Mouse (Mus musculus): ENCODE results near the gene Hand2.

Hand2 gene

DNA sequence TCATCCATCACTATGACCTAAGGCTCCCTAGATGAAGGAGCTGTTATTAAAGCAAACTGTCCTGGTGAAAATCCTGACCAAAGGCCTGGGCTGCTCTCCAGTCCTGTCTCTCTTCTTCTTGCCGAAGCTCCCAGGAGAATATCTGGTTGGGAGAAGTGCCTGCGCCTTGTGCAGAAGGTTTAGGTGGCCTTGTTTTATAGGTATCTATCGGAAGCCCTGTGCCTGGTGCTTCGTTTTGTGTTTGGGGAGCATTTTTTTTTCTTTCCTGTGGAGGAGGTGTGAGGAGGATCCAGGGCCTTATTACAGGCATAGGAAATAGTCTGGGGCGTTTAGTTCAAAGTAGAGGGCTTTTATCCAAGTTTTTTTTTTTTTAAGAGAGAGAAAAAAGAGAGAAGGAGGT is 3.9 kb downstream of the Hand2 start:
- no peak for DNase-seq (ENCODE audit: low read depth)

DNA sequence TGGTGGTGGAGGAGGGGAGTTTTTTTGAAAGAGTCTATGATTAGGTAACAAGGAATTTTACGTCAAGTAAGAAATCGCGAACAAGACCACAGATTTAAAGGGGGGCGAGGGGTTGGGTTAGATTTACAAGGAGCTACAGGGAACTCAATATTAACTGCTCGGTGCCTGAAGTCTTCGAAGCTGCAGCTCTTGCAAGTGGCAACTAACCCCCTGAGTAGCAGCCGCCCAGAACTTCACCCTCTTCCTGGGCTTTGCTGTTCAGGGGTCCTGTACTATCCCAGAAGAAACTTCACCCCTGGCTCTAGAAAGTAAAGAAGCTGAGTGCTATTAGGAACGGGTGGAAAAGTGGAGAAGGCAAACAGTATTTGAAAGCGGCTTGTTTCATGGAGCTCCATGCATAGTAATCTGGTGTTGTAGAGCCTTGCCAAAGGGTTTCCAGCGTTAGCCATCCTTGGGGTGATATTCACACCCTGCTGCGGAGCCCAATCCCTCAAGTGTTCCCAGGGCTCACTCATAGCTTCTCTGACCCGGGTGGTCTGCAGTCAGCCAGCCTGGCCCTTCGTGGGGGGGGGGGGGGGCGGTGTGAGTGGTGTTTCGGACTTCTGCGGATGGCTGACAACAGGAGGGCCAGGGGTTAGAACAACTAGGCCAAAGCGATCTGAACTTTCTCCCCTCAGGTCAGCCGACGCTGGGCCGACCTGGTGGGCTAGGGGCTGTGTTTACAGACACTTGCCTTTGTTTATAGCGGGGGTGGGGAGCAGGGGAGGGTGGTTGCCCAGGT is 4.5 kb downstream of the Hand2 start:
- DNase-seq (ENCODE audit: low read depth), result no peak

DNA sequence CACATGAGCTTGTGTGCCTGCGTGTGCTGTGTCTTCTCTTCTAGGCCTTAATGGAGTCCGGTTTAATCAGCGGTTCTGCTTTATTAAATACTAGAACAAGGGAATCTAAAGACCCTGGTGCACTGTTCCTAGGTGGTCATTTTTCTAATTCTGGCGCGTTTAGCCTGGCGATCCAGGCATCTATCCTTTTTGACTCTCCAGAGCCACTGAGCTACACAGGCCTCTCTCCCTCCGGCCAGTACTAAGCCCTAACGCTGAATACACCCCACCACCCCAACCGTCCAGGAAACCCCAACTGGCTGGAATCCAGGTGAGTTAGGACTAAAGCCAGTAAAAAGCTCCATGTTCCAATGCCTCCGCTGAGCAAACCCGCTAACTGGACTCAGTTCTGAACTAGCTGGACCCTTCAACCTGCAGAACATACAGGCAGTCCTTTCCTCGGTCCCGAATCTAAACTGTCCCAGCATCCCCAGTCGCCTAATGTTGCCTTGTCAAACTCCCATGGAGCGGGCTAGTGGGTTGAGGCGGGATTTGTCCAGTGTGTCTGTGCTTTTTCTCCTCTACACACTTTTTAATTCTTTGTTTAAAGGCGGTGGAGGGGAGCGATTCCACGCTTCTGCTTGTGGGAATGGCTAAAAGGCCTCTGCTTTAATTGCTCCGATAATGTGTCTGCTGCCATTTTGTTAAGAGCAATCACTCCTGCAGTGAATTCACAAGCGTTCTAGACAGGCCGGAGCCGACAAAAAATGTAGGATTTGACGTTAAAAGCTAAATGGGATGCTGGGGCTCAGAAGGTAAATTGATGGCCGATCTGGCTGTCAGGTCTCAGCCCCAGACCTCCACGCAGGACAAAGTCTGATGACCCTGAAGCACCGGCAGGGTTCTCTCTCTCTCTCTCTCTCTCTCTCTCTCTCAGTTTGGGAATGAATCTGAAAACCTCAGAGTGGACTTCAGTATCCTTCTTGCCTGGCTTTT is 5.6 kb downstream of the Hand2 start:
- no peak for DNase-seq (ENCODE audit: low read depth)

DNA sequence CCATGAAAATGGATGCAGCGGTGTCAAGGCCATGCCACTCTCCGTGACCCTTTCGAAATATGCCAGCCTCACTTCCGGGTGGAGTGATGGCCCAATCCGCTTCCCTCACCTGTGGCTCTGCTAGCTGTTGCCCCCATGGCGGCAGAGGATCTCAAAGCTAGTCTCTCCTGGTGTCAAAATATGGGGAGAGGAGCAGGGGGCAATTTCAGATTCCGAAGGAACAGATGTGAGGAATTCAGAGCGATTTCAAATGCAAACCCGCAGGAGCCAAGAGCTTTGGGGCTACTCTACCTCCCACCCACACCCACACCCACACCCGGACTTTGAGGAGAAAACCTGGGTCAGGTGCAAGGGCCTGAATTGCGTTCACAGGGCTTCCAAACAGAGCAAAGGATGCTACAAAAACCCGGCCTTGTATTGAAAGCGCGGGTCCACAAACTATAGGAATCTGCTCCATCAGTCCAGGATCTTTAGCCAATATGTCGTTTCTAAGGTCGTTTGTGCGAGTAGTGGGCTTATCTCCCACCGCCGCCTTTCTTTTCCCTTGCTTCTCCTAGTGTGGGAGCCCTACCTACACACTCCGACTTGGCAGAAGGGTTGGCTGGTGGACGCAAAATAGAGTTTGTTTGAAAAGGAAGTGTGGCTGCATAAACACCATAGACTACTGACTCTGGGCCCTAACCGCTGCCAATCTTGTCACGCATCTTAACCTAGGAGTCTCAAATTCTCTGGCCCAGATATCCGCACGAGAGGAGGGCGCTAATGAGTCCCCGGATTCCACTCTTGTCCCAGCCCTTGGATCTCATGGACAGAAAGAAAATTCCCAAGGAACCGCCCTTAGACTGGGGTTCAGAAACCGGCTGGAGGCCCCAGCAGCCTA is 6.7 kb downstream of the Hand2 start:
- DNase-seq (ENCODE audit: low read depth), result no peak

DNA sequence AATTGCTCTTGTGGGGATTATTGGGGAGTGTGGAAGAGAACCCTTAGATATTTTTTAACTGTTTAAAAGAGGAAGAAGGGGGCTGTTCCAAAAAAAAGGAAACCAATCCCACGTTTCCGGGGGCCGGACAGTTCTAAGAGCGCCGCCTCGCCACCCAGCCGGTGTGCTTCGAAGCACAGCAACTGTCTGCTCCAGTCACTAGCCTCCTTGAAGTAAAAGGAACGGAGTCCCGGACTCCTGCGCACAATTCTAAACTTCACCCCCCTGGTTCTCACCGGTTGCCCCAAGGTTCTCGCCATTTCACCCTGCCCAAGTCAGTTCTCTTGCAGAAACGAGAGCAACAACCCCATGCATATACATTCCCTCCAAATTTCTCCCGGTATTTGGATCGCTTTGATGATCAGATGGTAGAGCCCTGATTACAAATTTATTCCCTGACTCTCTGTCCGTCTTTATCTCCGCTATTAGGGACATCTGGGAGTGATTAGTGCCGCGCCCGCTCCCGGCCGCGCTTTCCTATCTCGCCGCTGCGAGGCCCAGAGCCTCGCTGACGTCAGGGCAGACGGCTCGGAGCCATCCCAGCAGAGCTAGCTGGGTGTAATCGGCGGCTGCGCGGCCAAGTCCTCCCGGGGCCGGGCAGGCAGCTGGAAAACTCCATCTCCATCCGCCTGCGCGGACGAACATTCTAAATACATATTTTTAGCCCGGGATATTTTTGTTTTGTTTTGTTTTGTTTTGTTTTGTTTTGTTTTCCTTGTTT is 7.6 kb downstream of the Hand2 start:
- no peak for DNase-seq (ENCODE audit: low read depth)

DNA sequence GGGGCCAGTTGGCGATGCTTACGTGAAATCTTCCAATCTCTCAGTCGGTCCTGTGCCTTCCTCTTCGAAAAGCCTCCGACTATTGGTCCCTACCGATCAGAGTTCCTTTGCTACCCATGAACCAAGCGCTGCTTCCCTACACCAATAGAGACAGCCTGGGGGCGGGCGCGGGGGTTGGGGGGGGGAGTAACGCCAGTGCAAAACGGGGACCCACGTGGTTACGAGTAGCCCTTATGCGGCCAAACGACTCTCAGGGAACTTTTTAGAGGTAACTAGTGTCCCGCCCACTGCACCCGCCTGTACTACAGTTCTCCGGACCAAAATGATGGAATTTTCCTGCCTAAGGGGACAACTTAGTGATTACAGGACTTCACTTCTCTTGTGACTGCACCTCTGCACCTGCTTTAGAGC is 8.2 kb downstream of the Hand2 start:
- no peak for DNase-seq (ENCODE audit: low read depth)

DNA sequence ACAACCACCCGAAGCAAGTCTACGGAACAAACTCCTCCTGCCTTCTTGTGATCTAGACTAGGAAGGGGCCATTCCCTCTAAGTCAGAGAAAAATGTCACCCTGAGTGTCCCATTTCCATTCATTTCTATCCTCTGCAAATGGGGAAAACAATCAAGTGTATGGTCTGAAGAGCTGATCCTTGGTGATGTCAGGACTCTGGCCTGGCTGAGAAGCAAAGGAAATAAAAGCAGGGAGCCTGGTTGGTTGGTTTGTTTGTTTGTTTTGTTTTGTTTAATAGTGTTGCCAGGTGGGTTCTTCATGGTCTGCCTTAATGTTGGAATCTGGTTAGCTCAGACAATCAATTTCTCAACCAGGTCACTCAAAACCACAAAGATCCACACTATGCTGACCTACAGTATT is 9.3 kb downstream of the Hand2 start:
- DNase-seq (ENCODE audit: low read depth), result no peak

DNA sequence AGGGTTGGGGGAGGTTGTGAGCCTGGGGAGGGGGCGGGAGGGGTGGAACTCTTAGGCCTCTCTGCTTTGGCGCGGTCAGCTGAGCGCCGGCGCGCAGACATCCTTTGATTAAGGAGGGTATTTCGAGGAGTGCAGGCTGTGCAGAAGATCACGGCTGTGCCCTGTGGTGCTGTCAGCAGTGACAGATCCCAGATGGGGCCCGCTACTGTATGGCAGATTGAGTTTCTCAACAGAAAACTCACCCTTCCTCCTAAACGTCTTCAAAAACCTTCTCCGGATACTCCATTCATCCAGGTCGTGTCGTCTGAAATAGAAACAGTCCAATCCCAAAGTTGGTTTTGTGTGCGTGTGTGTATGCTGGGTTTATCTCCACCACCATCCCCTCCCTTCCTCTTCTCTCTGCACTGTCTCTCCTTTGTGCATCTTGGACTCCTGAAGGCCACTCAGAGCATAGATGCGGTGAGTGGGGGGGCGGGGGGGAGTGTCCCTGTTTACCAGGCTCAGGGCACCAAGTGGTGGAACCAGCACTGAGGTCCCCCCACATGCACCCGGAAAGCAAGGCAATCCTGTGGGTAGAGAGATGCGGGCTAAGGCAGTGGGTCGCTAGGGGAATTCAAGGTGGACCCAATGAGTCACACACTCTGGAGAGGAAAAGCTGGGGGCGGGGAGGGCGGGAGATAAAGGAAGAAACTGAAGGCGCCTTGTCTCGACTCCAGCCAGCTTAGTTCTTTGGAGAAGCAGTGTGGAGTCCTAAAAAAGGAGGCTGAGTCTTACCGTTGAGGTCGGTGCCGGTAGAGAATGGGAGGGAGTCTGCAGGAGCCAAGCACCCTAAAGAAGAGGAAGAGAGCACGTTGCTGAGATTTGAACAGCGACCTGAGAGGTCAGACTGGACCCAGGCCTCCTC is 11.2 kb downstream of the Hand2 start:
- DNase-seq (ENCODE audit: low read depth), result no peak

DNA sequence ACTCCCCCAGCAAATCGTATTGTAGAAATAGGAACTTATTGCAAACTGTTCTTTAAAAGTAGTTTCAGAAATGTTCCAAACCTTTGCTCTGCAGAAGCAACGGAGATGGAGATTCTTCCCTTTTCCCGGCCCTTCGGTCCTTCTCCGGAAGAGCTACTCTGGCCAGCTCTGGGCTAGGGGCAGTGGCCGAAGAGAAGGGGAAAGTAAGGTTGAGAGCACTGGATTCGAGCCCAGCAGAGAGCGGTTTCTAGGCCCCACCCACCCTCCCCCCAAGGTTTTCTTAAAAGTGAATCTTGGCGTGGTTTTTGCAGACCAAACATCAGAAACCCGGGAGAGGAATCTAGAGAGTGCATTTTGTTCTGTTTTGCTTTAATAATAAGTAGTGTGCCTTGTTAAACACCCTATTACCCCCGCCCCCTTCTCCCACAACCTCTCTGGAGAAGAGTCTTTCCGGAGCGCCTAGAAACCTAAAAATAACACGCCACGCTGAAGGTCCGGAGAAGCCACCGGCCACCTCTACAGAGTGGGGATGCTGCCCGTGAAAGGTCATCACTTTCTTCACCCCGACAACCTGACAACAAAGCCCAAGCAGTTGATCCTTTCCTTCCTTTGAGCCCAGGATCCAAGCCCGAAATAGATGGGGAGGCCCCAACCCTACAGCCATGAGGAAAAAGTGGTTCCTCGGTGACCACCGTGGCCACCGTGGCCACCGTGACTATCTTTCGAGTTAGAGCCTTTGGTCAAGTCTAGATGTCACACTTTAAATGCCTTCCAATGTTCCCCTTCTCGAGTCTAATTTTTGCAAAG is 12.1 kb downstream of the Hand2 start:
- no peak for DNase-seq (ENCODE audit: low read depth)

DNA sequence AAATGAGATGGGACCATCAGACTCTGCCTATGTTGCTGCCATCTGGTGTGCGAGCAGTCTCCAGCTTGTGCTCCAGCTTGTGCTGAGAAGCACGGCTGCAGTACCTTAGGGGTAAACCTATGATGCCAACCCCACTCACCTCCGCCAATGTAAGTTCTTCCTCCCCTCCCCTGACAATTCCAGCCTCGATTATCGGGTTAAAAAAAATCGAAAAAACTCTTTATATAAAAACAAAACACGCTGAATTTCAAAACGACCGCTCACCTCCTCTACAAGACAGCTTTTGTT is 12.6 kb downstream of the Hand2 start:
- DNase-seq (ENCODE audit: low read depth), result no peak

DNA sequence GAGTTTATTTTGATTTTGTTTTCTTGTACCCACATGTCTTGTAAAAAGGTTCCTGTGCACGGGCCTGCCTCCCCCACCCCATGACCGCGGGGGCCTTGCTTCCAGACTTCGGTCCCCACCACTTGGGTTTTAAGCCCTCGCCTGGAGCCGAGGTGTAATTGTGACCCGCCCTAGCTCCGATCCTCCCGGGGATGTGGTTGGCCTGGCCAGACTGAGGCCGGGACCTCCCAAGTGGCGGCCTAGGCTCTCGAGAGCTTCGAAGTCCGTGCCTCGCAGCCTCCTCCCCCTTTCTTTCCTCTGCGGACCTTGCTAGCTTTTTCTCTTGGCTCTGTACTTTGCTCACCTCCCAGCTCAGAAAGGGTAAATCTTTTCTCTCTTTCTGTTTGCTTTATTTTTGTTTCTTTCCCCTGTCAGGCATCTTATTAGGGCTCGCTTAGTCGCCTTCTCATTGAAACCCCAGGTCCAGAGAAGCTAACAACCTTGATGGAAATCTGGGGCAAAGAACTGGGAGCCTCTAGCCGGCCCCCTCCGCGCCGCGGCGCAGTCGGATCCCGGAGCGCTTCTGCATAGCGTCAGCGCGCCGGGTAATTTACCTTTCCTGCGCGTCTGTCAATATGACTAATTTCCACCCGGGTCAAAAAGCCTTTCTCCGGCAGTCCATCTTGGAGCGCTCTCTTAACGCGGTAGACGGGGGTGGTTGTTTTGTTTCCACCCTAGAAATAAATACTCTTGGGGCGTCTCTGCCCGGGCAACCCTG is 13.2 kb downstream of the Hand2 start:
- no peak for DNase-seq (ENCODE audit: low read depth)

DNA sequence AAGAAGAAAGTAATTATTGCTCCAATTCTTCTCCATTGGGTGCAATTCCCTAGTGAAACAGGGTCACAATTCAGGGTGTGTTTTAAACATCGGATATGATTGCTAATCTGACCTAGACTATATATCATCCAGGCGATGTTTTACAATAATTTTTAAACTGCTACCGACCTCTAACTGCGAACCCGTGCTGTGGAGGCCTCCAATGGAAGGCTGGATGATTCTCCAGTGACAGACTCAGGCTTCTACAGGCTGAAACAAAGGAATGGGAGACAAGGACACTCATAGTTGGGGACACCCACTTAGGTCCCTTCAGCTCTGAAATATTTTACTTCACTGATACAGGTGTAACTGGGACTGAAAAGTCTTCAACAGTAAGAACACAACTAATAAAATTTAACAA is 13.9 kb downstream of the Hand2 start:
- DNase-seq (ENCODE audit: low read depth), result no peak

DNA sequence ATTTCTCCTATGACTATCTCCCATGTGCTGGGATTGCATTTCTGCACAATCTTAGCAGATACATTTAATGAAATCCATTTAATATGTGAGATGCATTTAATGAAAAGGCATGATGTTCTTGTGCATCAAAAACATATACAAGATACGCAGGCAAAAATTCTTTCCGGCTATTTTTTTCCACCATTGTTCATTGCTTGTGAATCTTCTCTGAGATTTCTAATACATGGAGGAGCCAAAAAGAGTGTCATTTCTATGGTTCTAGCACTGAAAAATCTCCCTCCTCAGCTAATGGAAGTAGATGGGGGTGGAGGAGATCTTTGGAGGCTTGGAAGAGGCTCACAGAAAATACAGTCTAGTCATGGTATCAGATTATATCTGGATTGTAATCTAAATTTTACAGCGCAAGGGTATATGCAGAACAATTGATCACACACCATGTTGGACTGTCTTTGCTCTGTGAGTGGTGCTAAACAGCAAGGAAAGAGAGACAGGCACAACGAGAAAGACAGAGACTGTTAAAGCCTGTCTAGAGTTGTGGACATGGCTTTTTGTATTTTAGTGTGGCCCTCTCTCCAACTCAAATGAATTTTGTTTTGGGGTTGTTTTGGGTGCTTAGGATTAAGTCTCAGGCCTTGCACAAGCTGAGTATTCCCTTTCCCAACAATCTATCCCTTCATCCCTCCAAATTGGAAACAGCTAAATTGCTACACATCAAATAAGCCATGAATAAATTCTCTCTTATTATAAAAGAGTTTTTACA is 16.7 kb downstream of the Hand2 start:
- DNase-seq (ENCODE audit: low read depth), result no peak

DNA sequence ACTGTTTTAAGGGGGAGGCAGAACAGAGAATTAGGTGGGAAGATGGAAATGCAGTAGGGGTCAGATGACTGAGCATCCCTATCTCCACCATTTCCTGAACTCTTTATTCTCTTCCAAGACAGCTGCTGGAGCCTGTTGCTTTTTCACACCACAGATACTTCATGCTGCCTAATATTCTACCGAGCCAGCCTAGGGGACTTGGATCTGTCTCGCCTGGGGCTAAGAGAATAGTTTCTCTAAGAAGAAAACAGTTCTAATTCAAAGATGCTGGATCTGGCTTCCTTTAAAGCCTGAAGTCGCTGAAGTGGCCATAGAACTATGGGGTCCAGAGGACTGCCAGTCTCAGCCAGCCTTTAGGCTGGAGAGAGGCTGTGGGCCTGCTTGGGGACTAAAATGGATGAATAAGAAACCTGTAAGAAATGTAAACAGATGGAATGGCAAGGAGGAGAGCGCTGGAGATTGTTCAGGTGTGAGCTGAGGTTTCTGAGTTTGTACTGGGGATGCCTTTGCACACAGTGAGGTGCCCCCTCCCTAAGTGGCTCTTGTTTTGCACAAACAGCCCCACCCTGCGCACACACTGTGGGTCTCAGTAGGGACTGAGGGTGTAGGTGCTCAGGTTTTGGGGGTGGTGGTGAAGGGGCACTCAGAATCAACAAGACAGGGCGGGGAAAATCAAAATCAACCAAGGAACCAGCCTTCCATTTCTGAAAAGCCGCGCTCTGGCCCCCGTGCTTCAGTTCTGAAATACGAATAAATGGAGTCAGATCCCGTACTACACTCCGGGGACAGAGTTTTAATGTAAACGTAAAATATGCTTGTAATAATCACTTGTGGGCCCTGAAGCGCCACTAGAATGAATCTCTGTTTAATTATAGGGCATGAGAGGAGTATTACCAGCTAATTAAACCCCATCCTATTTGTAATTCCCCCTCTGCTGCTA is 19.2 kb downstream of the Hand2 start:
- no peak for DNase-seq (ENCODE audit: low read depth)

DNA sequence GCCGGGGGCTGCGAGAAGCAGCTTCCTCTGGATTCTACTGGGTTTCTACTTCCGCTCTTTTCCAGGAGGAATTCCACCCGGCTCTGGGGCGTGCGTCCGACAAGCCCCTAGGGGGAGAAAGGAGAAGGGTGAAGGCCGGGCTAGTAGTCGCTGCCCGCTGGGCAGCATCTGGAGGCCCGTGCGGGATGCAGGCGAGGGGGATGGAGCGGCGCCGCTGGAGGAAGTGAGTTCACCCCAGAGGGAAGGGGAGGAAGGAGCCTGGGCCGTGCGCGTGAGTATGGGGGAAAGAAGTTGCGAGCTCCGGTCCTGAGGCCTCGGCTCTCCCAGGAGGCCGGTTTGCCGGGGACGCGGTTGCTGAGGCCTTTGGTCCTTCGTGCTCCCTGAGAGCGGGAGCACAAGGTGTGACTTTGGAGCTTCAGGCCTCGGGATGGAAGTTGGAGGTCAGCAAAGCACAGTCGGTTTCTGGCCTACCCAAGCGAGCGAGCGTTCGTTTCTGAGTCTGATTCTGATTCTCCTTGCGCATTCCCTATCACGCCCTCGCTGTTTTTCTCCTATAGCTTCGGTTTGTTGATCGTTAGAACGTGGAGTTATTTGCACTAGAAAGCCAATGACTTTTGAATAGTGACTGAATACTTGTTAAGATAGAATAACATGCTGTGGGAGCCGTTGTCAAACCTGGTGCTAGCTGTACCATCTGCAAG is 20.2 kb downstream of the Hand2 start:
- no peak for DNase-seq (ENCODE audit: low read depth)

DNA sequence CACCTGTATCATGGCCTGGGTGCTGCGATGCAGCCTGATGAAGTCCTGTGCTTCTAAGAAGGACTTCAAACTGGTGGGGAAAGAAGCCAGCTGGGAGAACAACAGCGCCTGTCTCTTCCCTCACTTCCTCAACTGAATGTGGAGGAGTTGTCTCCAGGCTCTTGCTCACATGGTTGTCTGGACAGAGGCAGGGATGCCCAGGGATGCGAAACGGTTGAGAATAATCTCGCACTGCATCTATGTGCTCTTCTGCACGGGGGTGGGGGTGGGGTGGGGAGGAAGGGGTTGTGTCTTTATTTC is 20.7 kb downstream of the Hand2 start:
- DNase-seq (ENCODE audit: low read depth), result no peak
